Mouse (Mus musculus) myocyte (in vitro differentiated cells): ENCODE results near the gene Nhsl2.

Source experiments
- CEBPB ChIP-seq: IDR thresholded peaks from 2 replicates; pipeline ENCODE4 v1.6.1; 2011; ENCODE audit warnings: mild to moderate bottlenecking, moderate library complexity; ENCODE audit not compliant: poor library complexity, insufficient read depth, severe bottlenecking
- E2F4 ChIP-seq: IDR thresholded peaks from one replicate; pipeline ENCODE4 v1.6.1; 2011; ENCODE audit warnings: mild to moderate bottlenecking, control low read depth, moderate library complexity; ENCODE audit not compliant: insufficient read depth
- MAX ChIP-seq: IDR thresholded peaks from one replicate; pipeline ENCODE4 v1.6.1; 2011; ENCODE audit warnings: low read depth, mild to moderate bottlenecking, control low read depth
- MYOD1 ChIP-seq, 3 experiments: IDR thresholded peaks; one replicate each; pipeline ENCODE4 v1.6.1; 2011; ENCODE audit warnings: control low read depth in 2 of 3, low read depth in 2 of 3, mild to moderate bottlenecking in 2 of 3, moderate library complexity in 1 of 3; ENCODE audit not compliant: insufficient read length in 2 of 3, control insufficient read depth in 1 of 3
- POLR2A ChIP-seq: IDR thresholded peaks from one replicate; pipeline ENCODE4 v1.6.1; 2011; ENCODE audit warnings: low read depth, mild to moderate bottlenecking, control low read depth, moderate library complexity; ENCODE audit not compliant: insufficient read length
- POLR2AphosphoS2 ChIP-seq: IDR thresholded peaks from one replicate; pipeline ENCODE4 v1.6.1; 2011; ENCODE audit warnings: low read depth, control low read depth; ENCODE audit not compliant: insufficient read length
- REST ChIP-seq: IDR thresholded peaks from one replicate; pipeline ENCODE4 v1.6.1; 2011; ENCODE audit warnings: mild to moderate bottlenecking, control low read depth, moderate library complexity; ENCODE audit not compliant: insufficient read depth, insufficient read length
- SRF ChIP-seq: IDR thresholded peaks from one replicate; pipeline ENCODE4 v1.6.1; 2011; ENCODE audit warnings: low read depth; ENCODE audit not compliant: control insufficient read depth, insufficient read length
- TCF12 ChIP-seq: IDR thresholded peaks from one replicate; pipeline ENCODE4 v1.6.1; 2011; ENCODE audit warnings: mild to moderate bottlenecking, control low read depth; ENCODE audit not compliant: poor library complexity, insufficient read depth, severe bottlenecking
- TCF3 ChIP-seq: IDR thresholded peaks from one replicate; pipeline ENCODE4 v1.6.1; 2011; ENCODE audit warnings: low read depth, control low read depth; ENCODE audit not compliant: insufficient read length
- USF1 ChIP-seq: IDR thresholded peaks from one replicate; pipeline ENCODE4 v1.6.1; 2011; ENCODE audit warnings: low read depth, mild to moderate bottlenecking, control low read depth, moderate library complexity

- TF ChIP-seq POLR2A (no peak), USF1 (no peak), POLR2AphosphoS2 (no peak), MAX (no peak), SRF (no peak), TCF12 (no peak), TCF3 (no peak), CEBPB (no peak), E2F4 (no peak), REST (no peak), MYOD1 (IDR thresholded peaks at IDR 0.05; ENCODE audit: control insufficient read depth in 1 of 3, insufficient read length in 2 of 3, low read depth in 2 of 3) (no peak)
Observed at GRCm38 (mm10) chrX:101849901-101850551, 841 bp downstream of the Nhsl2 start.
